Mouse (Mus musculus): Measurements from ENCODE around the gene Ripor3. TPM values are rescaled to one million over a fixed set of nuclear protein-coding genes. Genes with fewer than 3 reads are reported as not detected.

Gene Ripor3
- total RNA-seq, 1 experiment from 2014 or later: not detected

- no peak for ATAC-seq (replicated peaks; ENCODE audit: insufficient number of reproducible peaks, low FRiP score, low TSS enrichment, poor library complexity, severe bottlenecking)
These were observed 25.5 kb upstream of the Ripor3 start for GRCm38 (mm10) chr2:168035907-168036306.

DNA sequence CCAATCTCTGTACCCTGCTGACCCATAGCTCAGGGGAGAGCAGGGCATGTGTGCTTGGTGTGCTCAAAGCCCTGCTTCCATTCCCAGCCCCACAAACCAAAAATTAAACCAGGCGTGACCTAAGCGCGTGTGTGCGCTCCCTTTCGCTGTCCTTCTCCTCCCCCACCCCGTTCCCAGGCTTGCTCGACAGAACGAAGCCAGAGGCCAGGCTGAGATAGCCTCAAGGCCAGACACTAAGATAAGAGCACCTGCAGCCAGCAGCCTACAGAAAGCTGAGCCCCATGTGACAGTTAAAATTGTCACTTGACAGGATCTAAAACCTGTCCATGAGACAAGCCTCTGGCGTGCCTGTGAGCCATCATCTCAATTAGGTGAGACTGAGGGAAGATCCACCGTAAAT is 23.5 kb upstream of the Ripor3 start:
- ATAC-seq (replicated peaks; ENCODE audit: insufficient number of reproducible peaks, low FRiP score, low TSS enrichment, poor library complexity, severe bottlenecking): no peak

- ATAC-seq (replicated peaks; ENCODE audit: insufficient number of reproducible peaks, low FRiP score, low TSS enrichment, poor library complexity, severe bottlenecking): no peak
These were observed 21.4 kb upstream of the Ripor3 start for GRCm38 (mm10) chr2:168031842-168032241.

- no peak for ATAC-seq (replicated peaks; ENCODE audit: insufficient number of reproducible peaks, low FRiP score, low TSS enrichment, poor library complexity, severe bottlenecking)
These were observed 18.0 kb upstream of the Ripor3 start for GRCm38 (mm10) chr2:168028376-168028775.

- no peak for ATAC-seq (replicated peaks; ENCODE audit: insufficient number of reproducible peaks, low FRiP score, low TSS enrichment, poor library complexity, severe bottlenecking)
These were observed 16.0 kb upstream of the Ripor3 start for GRCm38 (mm10) chr2:168026467-168026866.

DNA sequence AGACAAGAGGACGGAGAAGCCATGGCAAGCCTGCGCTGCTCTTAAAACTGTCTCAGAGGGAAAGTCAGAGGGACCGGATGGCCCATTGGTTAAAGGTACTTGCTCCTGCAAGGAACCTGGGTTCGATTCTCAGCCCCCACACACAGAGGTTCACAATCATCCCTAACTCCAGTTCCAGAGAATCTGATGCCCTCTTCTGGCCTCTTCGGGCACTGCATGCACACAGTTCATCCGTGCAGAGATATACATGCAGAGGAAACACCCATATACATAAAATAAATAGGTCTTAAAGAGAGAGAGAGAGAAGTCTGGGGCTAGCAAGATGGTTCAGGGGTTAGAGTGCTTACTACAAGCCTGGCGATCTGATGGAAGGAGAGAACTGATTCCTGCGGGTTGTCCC is 15.5 kb upstream of the Ripor3 start:
- no peak for ATAC-seq (replicated peaks; ENCODE audit: insufficient number of reproducible peaks, low FRiP score, low TSS enrichment, poor library complexity, severe bottlenecking)

DNA sequence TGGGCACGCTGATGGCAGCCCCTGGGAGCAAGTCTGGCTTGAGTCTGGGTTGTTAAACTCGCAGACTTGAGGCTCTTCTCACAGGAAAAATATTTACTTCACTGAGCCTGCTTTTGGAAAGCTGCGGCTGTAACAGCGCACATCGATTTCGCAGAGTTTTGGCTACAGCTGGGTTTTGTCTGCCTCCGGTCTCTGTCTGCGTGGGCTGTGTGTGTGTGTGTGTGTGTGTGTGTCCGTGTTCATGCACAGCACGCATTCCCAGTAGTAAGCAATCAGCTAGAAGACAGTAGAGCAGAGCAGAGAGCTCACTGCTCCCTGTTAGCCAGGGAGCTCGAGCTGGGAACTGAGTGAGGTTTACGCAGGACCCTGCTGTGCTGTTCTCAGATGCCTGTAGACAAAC is 14.8 kb upstream of the Ripor3 start:
- ATAC-seq (replicated peaks; ENCODE audit: insufficient number of reproducible peaks, low FRiP score, low TSS enrichment, poor library complexity, severe bottlenecking): no peak

GRCm38 (mm10) chr2:168023763-168024402 is 13.5 kb upstream of the Ripor3 start:
- ATAC-seq (replicated peaks; ENCODE audit: insufficient number of reproducible peaks, low FRiP score, low TSS enrichment, poor library complexity, severe bottlenecking): 0 out of 2 replicates have a peak, but pooled peaks have one; percentile 3

DNA sequence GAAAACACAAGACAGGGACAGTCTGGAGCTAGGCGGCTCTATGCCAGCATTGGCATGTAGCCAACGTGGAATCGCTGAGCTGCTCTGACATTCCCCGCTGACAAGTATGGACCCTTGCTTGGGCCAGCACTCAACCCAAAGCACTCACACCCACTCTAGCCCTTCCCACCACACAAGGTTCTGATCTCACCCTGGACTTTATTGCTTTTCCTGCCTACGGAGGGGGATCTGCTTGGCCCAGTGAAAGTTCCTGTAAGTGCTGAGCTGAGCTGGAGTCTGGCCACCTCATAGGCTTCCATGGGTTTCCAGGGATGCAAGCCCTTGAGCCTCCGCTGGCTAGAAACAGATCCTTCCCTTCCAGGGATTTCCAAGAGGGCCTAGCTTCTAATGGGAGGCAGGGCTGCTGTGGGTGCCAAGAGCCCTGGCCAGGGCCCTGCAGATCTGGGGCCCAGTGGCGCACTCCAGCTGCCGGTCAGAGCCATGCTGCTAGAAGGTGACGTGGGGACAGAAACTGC is 8.8 kb upstream of the Ripor3 start:
- ATAC-seq (replicated peaks; ENCODE audit: insufficient number of reproducible peaks, low FRiP score, low TSS enrichment, poor library complexity, severe bottlenecking): no peak

DNA sequence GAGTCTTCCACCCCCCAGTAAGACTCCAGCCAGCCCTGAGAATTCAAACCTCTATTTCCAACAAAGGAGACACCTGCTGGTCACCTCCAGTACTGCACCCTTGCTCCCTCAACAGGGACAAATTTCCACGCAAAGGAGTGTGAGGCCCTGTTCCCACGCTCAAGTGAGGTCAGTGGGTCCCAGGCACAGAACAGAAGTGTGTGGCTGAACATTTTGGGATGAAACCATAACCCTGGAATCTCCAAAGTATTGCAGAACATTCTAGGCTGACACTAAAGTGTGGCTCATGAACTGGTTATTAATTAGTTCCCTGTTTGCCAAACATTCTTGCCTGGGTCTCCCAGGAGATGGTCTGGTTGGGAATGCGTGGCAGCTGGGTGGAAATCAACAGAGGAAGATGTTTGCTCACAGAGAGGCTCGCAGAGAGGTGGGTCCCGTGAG is 6.6 kb upstream of the Ripor3 start:
- ATAC-seq (replicated peaks; ENCODE audit: insufficient number of reproducible peaks, low FRiP score, low TSS enrichment, poor library complexity, severe bottlenecking): peak; percentile 57

- ATAC-seq (replicated peaks; ENCODE audit: insufficient number of reproducible peaks, low FRiP score, low TSS enrichment, poor library complexity, severe bottlenecking): no peak
These were observed 475 bp upstream of the Ripor3 start for GRCm38 (mm10) chr2:168010893-168011292.

DNA sequence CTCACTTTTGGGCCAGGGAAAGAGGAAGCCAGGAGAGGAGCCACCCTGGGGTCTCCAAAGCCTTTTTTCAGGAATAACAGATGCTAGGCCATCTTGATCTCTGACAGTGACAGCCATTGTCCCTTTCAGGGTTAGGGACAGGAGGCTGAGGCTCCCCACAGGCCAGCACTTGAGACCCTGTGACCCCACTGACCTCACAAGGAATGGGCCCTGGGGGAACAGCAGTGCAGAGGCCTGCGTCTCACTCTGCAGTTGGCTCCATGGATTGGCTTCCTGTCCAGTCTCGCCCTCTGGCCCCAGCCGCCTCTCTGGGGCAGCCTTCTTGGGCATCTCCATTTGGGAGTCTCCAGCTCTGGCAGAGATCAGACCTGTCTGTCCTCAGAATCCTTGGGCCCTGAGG is 2.3 kb downstream of the Ripor3 start:
- no peak for ATAC-seq (replicated peaks; ENCODE audit: insufficient number of reproducible peaks, low FRiP score, low TSS enrichment, poor library complexity, severe bottlenecking)

DNA sequence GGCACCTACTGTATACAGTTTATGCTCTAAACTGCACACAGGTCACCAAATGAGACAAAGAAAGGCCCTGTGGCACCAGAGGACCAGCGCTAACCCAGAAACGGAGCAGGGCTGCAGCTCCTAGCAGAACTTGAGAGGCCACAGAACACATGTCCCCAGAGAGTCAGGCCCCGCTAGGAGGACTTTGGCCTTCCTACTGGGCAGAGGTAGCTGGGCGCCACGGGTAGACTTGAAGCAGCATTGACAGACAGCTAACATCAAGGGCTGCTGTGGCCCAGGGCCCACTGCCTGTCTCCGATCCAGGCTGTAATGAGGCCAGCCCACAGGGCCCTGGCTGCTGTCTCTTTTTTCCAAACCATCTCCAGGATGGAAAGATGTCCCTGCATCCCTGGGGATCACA is 3.9 kb downstream of the Ripor3 start:
- no peak for ATAC-seq (replicated peaks; ENCODE audit: insufficient number of reproducible peaks, low FRiP score, low TSS enrichment, poor library complexity, severe bottlenecking)

DNA sequence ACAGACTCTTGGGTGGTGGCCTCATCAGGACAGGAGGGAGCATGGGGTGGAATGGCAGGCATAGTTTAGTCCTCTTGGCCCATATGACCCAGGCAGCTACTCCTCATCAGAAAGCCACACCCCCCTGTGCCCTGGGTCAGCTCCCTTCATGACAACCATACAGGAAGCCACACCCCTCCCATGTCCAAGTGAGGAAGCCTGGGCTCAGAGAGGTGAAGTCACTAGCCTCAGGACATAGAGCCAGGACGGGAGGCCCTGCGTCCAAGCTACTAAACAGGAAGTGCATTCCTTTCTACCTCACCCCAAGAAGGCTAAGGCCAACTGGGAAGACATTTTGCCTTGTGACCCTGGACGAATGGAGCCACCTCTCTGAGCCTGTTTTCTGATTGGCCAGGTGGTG is 4.8 kb downstream of the Ripor3 start:
- peak; percentile 58 for ATAC-seq (replicated peaks; ENCODE audit: insufficient number of reproducible peaks, low FRiP score, low TSS enrichment, poor library complexity, severe bottlenecking)

DNA sequence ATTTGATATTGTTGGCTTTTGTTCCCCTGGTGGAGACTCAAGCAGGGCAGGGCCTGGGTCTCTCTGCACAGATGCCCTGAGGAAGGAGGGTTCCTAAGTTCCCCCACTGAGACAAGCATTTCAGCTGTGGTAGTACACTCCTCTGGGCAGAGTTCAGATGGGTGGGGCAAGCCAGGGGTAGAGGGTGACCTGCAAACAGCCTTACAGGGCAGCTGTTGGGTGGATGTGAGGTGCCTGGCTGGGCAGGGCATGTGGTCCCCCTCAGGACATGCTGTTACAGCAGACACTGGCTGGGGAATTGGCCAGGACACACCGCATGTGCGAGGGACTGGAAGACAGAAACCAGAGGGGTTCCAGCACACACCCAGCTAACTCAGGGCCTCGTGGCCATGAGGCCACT is 5.4 kb downstream of the Ripor3 start:
- no peak for ATAC-seq (replicated peaks; ENCODE audit: insufficient number of reproducible peaks, low FRiP score, low TSS enrichment, poor library complexity, severe bottlenecking)

DNA sequence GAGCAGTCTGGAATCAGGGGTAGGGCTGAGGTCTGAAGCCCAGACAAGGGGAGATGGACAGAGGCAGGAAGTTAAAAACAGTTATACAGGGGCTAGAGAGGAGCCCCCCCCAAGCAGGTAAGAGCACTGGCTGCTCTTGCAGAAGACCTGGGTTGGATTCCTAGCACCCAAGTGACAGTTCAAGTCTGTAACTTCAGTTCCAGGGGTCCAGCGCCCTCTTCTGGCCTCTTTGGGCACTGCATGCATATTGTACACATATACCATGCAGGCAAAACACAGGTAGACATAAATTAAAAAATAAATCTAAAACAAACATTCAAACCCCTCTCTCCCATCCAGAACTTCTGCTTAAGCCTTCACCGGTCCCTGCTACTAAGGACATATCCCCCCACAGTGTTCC is 6.0 kb downstream of the Ripor3 start:
- no peak for ATAC-seq (replicated peaks; ENCODE audit: insufficient number of reproducible peaks, low FRiP score, low TSS enrichment, poor library complexity, severe bottlenecking)

- no peak for ATAC-seq (replicated peaks; ENCODE audit: insufficient number of reproducible peaks, low FRiP score, low TSS enrichment, poor library complexity, severe bottlenecking)
These were observed 7.0 kb downstream of the Ripor3 start for GRCm38 (mm10) chr2:168003431-168003830.

- no peak for ATAC-seq (replicated peaks; ENCODE audit: insufficient number of reproducible peaks, low FRiP score, low TSS enrichment, poor library complexity, severe bottlenecking)
These were observed 7.5 kb downstream of the Ripor3 start for GRCm38 (mm10) chr2:168002884-168003283.

DNA sequence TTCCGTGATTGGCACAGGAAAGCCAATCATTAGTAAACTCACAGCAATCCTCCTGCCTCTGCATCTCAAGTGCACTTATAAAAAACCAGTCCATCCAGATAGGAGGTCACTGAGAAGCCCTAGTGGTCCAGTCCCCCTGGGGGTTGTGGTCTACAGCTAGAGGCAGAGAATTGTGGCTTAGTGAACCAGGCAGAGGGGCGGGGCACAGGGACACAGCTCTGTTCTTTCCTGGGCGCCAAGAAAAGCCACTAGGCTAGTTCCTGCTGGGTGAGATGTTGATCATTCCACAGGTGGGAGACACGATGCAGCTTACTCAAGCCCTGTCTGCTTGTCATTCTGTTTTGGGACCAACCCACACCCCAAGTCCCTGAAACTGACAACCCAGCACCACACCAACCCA is 8.2 kb downstream of the Ripor3 start:
- no peak for ATAC-seq (replicated peaks; ENCODE audit: insufficient number of reproducible peaks, low FRiP score, low TSS enrichment, poor library complexity, severe bottlenecking)

- ATAC-seq (replicated peaks; ENCODE audit: insufficient number of reproducible peaks, low FRiP score, low TSS enrichment, poor library complexity, severe bottlenecking): no peak
These were observed 11.2 kb downstream of the Ripor3 start for GRCm38 (mm10) chr2:167999145-167999743.
